Mouse (Mus musculus): ENCODE measurements around the gene Traf3.

- no peak for TF ChIP-seq CTCF (conservative IDR thresholded peaks at IDR 0.05; ENCODE audit: low read length)
- no peak for TF ChIP-seq POU5F1 (IDR thresholded peaks at IDR 0.05; ENCODE audit: borderline replicate concordance, low read length)
Measured at GRCm38 (mm10) chr12:111134791-111135733, 31.1 kb upstream of the Traf3 start.

Data from E14TG2a.4 (cell line).